Mouse (Mus musculus) forebrain, embryonic 11.5 days (tissue): Measurements from ENCODE around the gene Gm20865. TPM values are rescaled to one million over a fixed set of nuclear protein-coding genes. Genes with fewer than 3 reads are reported as not detected.
"Not testable (repeated sequence)": the region's sequence is repeated elsewhere in the genome, so short reads cannot be mapped to it uniquely, and the experiment has no call there.

Source experiments
- ATAC-seq: fragments of 200-750 bp; cut with Nextera tagmentation; replicated peaks from 2 replicates; pipeline ENCODE4 v1.8.0; 2017; ENCODE audit warnings: moderate TSS enrichment; ENCODE audit not compliant: low FRiP score
- DNase-seq: peaks from one replicate; pipeline ENCODE4 v3.0.0-alpha.2; 2017; ENCODE audit warnings: low spot score
- H3K27ac ChIP-seq: fragments of 300-500 bp; sonication (generic); 2 replicates; pipeline ENCODE4 v1.5.1; 2014; ENCODE audit warnings: low read depth, low read length
- H3K27me3 ChIP-seq: fragments of 300-500 bp; sonication (generic); 2 replicates; pipeline ENCODE4 v1.6.1; 2014; ENCODE audit warnings: mild to moderate bottlenecking, low read length, mixed read lengths; ENCODE audit not compliant: control insufficient read depth, insufficient read depth
- H3K36me3 ChIP-seq: fragments of 300-500 bp; sonication (generic); 2 replicates; pipeline ENCODE4 v1.6.1; 2014; ENCODE audit warnings: mild to moderate bottlenecking, low read length, moderate library complexity, mixed read lengths; ENCODE audit not compliant: control insufficient read depth, insufficient read depth
- H3K4me1 ChIP-seq: fragments of 300-500 bp; sonication (generic); replicated peaks from 2 replicates; pipeline ENCODE4 v1.6.1; 2014; ENCODE audit warnings: low read length, mixed read lengths; ENCODE audit not compliant: control insufficient read depth, insufficient read depth
- H3K4me2 ChIP-seq: fragments of 300-500 bp; sonication (generic); 2 replicates; pipeline ENCODE4 v1.6.1; 2014; ENCODE audit warnings: low read depth, mild to moderate bottlenecking, low read length, moderate library complexity, mixed read lengths; ENCODE audit not compliant: severe bottlenecking
- H3K4me3 ChIP-seq: fragments of 300-500 bp; sonication (generic); 2 replicates; pipeline ENCODE4 v1.5.1; 2014; ENCODE audit warnings: low read depth, low read length
- H3K9ac ChIP-seq: fragments of 300-500 bp; sonication (generic); 2 replicates; pipeline ENCODE4 v1.6.1; 2014; ENCODE audit warnings: low read length
- H3K9me3 ChIP-seq: fragments of 300-500 bp; sonication (generic); 2 replicates; pipeline ENCODE4 v1.6.1; 2016; ENCODE audit warnings: low read length, mixed read lengths; ENCODE audit not compliant: control insufficient read depth
- WGBS: fragments of 180-500 bp; shearing (Covaris S2); extraction: QIAGEN DNeasy Blood & Tissue Kit; methylation state at CpG from one replicate; pipeline ENCODE4 v1.1.7; 2014; 5-methylcytosine and 5-hydroxymethylcytosine counted together
- polyA plus RNA-seq: library from polyadenylated mRNA; unstranded; fragments of >200 nt; fragmentation: Nextera tagmentation; extraction: Ambion mirVana; gene quantifications from 2 replicates; pipeline ENCODE4 v1.2.1, GENCODE M21; 2014

Gene Gm20865
- polyA plus RNA-seq, result not detected in 2 replicates

GRCm38 (mm10) chrY:21241275-21241674 lies at the start of gene Gm20865:
Gene Gm20865, plus strand, starts transcription at chrY:21241575.
- not testable (repeated sequence) for DNase-seq, H3K4me1 ChIP-seq

More at GRCm38 (mm10) chrY:21241275-21241674, at the start of gene Gm20865:
- H3K36me3 ChIP-seq, H3K27me3 ChIP-seq, H3K4me2 ChIP-seq, H3K9me3 ChIP-seq, H3K4me3 ChIP-seq, H3K9ac ChIP-seq, H3K27ac ChIP-seq, ATAC-seq: not testable (repeated sequence)
- no CpG with 5 or more reads among the region's 3 CpGs for WGBS

Other genes starting within 250 kb of the Gm20865 start
- not detected in 2 replicates for gene Gm29866, start 247.9 kb upstream of the Gm20865 start, polyA plus RNA-seq
- gene Gm20909, start 77.0 kb upstream of the Gm20865 start, polyA plus RNA-seq, result not detected in 2 replicates